Mouse (Mus musculus): ENCODE measurements around the gene Lefty2.

- TF ChIP-seq CTCF (IDR thresholded peaks at IDR 0.05; ENCODE audit: insufficient read depth, low read length), result no peak
- no peak for TF ChIP-seq POLR2A (IDR thresholded peaks at IDR 0.05; ENCODE audit: borderline replicate concordance, extremely low read depth, low read depth, low read length)
Observed at GRCm38 (mm10) chr1:180881768-180882167, 11.1 kb upstream of the Lefty2 start.

All from lung, adult 2 months (tissue).